Mouse (Mus musculus) embryo, embryonic 10.5 days (tissue): Measurements from ENCODE around the gene Gper1.

ENCODE experiments used
- DNase-seq: peaks from one replicate; pipeline ENCODE4 v3.0.0-alpha.2; 2015; ENCODE audit warnings: low spot score

Gper1 gene

GRCm38 (mm10) chr5:139411665-139412314 is 11.2 kb upstream of the Gper1 start:
- DNase-seq, result no peak

GRCm38 (mm10) chr5:139413545-139413944 is 9.4 kb upstream of the Gper1 start:
- no peak for DNase-seq

- DNase-seq, result no peak
Measured at GRCm38 (mm10) chr5:139415001-139415400, 8.0 kb upstream of the Gper1 start.

GRCm38 (mm10) chr5:139416942-139417341 is 6.0 kb upstream of the Gper1 start:
- peak; percentile 40 for DNase-seq

GRCm38 (mm10) chr5:139417480-139417879 is 5.5 kb upstream of the Gper1 start:
- DNase-seq, result no peak

- no peak for DNase-seq
Measured at GRCm38 (mm10) chr5:139418110-139418509, 4.8 kb upstream of the Gper1 start.

GRCm38 (mm10) chr5:139418633-139419032 is 4.3 kb upstream of the Gper1 start:
- peak; percentile 32 for DNase-seq

GRCm38 (mm10) chr5:139425198-139425597 is 2.2 kb downstream of the Gper1 start:
- no peak for DNase-seq

- no peak for DNase-seq
Measured at GRCm38 (mm10) chr5:139427001-139427400, 4.0 kb downstream of the Gper1 start.

- no peak for DNase-seq
Measured at GRCm38 (mm10) chr5:139427989-139428388, 5.0 kb downstream of the Gper1 start.

GRCm38 (mm10) chr5:139429818-139430341 is 6.9 kb downstream of the Gper1 start:
- no peak for DNase-seq

- DNase-seq, result no peak
Measured at GRCm38 (mm10) chr5:139432333-139432732, 9.4 kb downstream of the Gper1 start.

- DNase-seq, result no peak
Measured at GRCm38 (mm10) chr5:139432747-139433508, 10.0 kb downstream of the Gper1 start.

- no peak for DNase-seq
Measured at GRCm38 (mm10) chr5:139433842-139434568, 11.1 kb downstream of the Gper1 start.

GRCm38 (mm10) chr5:139434940-139435339 is 12.0 kb downstream of the Gper1 start:
- peak; percentile 64 for DNase-seq

GRCm38 (mm10) chr5:139437769-139438168 is 14.8 kb downstream of the Gper1 start:
- no peak for DNase-seq

- no peak for DNase-seq
Measured at GRCm38 (mm10) chr5:139438440-139438839, 15.5 kb downstream of the Gper1 start.

- no peak for DNase-seq
Measured at GRCm38 (mm10) chr5:139440451-139440850, 17.5 kb downstream of the Gper1 start.

- no peak for DNase-seq
Measured at GRCm38 (mm10) chr5:139440926-139441725, 18.2 kb downstream of the Gper1 start.

GRCm38 (mm10) chr5:139441726-139442018 is 18.7 kb downstream of the Gper1 start:
- no peak for DNase-seq

- DNase-seq, result peak; percentile 30
Measured at GRCm38 (mm10) chr5:139442428-139442827, 19.5 kb downstream of the Gper1 start.

GRCm38 (mm10) chr5:139442962-139443361 is 20.0 kb downstream of the Gper1 start:
- no peak for DNase-seq
